Comparison of ENCODE assay signal across 8 mouse cellular contexts in genomic region chr3:126011269-126011668, GRCm38 (mm10).
DNase-seq lines count a peak whose midpoint lies in the region; ATAC-seq and TF ChIP-seq lines count a peak whose summit lies in the region.

No protein-coding gene starts in this region.

- H3K4me2 ChIP-seq in neural tube, embryonic 15.5 days, result no peak overlapping the region

- H3K79me2 ChIP-seq in MEL (ENCODE audit: control insufficient read depth, insufficient read depth, low read length, poor library complexity), result no peaks in the 10 kb centered on the region

- no peaks in the 10 kb centered on the region for H3K36me3 ChIP-seq in MEL (ENCODE audit: control insufficient read depth in 1 of 2, insufficient read depth in 2 of 2, low read length in 2 of 2)
- H3K36me3 ChIP-seq in neural tube, embryonic 15.5 days, result no peaks in the 10 kb centered on the region

- H3K9ac ChIP-seq in MEL (ENCODE audit: control insufficient read depth, low read depth, low read length, poor library complexity, severe bottlenecking), result no peak overlapping the region
- H3K9ac ChIP-seq in neural tube, embryonic 15.5 days (replicated peaks), result no peak overlapping the region

- H3K4me3 ChIP-seq in layer of hippocampus, adult 2 months, result no peak overlapping the region
- no peak overlapping the region for H3K4me3 ChIP-seq in MEL (ENCODE audit: control insufficient read depth in 1 of 2, insufficient read depth in 1 of 2, low read depth in 2 of 2, low read length in 2 of 2)
- no peak overlapping the region for H3K4me3 ChIP-seq in neural tube, embryonic 15.5 days (replicated peaks)

- H3K27ac ChIP-seq in layer of hippocampus, adult 2 months, result no peak overlapping the region
- H3K27ac ChIP-seq in MEL (ENCODE audit: control insufficient read depth, low read depth, low read length), result no peak overlapping the region
- no peak overlapping the region for H3K27ac ChIP-seq in neural tube, embryonic 15.5 days (replicated peaks)

- peak; percentile 48 for DNase-seq in embryo, embryonic 10 days (ENCODE audit: low spot score)
- no peak for DNase-seq in embryo, embryonic 9.5 days (ENCODE audit: extremely low spot score)
- no peak for DNase-seq in layer of hippocampus, adult 2 months (ENCODE audit: low spot score in 2 of 2)
- DNase-seq in layer of hippocampus, postnatal 10 days (ENCODE audit: low spot score in 2 of 2), result no peak
- peak; percentile 13 for DNase-seq in MEL (ENCODE audit: low read depth, low spot score)
- DNase-seq in kidney, postnatal 14 days, result peak; percentile 27
- DNase-seq in natural killer cell, adult 2 months (ENCODE audit: low spot score in 2 of 2), result no peak

- TF ChIP-seq CTCF in layer of hippocampus, adult 2 months (conservative IDR thresholded peaks at IDR 0.05), result peak; percentile 68
- peak in 1 of 3 experiments; percentile 48; a peak in 2 of 6 replicates for TF ChIP-seq CTCF in MEL (IDR thresholded peaks at IDR 0.05 in 2 of 3, conservative IDR thresholded peaks at IDR 0.05 in 1 of 3; ENCODE audit: control insufficient read depth in 1 of 3, insufficient read depth in 1 of 3, low read depth in 2 of 3, low read length in 3 of 3, poor library complexity in 1 of 3, severe bottlenecking in 1 of 3)

- H3K4me1 ChIP-seq in MEL (ENCODE audit: control insufficient read depth in 1 of 2, insufficient read depth in 2 of 2, low read length in 2 of 2), result no peaks in the 10 kb centered on the region
- H3K4me1 ChIP-seq in neural tube, embryonic 15.5 days, result no peaks in the 10 kb centered on the region

- no peaks in the 10 kb centered on the region for H3K9me3 ChIP-seq in MEL (replicated peaks; ENCODE audit: insufficient read depth, low read length)
- no peaks in the 10 kb centered on the region for H3K9me3 ChIP-seq in neural tube, embryonic 15.5 days (replicated peaks)

- ATAC-seq in neural tube, embryonic 15.5 days (ENCODE audit: low FRiP score), result no peak

- TF ChIP-seq EP300 in MEL (IDR thresholded peaks at IDR 0.05; ENCODE audit: low read depth in 1 of 2, low read length in 2 of 2), result no peak

- TF ChIP-seq RAD21 in MEL (IDR thresholded peaks at IDR 0.05; ENCODE audit: low read depth, low read length), result peak; percentile 39

- TF ChIP-seq POLR2A in MEL (IDR thresholded peaks at IDR 0.05; ENCODE audit: control insufficient read depth in 1 of 2, insufficient read depth in 1 of 2, low read depth in 1 of 2, low read length in 2 of 2, poor library complexity in 1 of 2), result no peak

- no peaks in the 10 kb centered on the region for H3K27me3 ChIP-seq in MEL (ENCODE audit: control insufficient read depth in 1 of 2, insufficient read depth in 2 of 2, low read length in 2 of 2)
- no peaks in the 10 kb centered on the region for H3K27me3 ChIP-seq in neural tube, embryonic 15.5 days (replicated peaks)

TF ChIP-seq in MEL, 35 proteins besides CTCF, POLR2A, EP300 and RAD21:
- TF ChIP-seq SMC3 (IDR thresholded peaks at IDR 0.05; ENCODE audit: low read depth, low read length), result peak; percentile 41
- TF ChIP-seq MAZ (IDR thresholded peaks at IDR 0.05; ENCODE audit: low read depth, low read length), result no peak
TF ChIP-seq in MEL: peak in this region for 1.

Comparison
In these comparisons a context has a peak if more than half of its experiments do, and no peak if none do; other contexts are left out.
1. DNase-seq: peak in embryo, embryonic 10 days (single experiment), MEL (single experiment) and kidney, postnatal 14 days (single experiment); none in embryo, embryonic 9.5 days (single experiment), layer of hippocampus, adult 2 months (0 of 2), layer of hippocampus, postnatal 10 days (0 of 2) and natural killer cell, adult 2 months (0 of 2).